Mouse (Mus musculus): ENCODE measurements around the gene Gatb.

Gatb gene

GRCm38 (mm10) chr3:85652727-85653665, 79.1 kb downstream of the Gatb start:
- no peak for DNase-seq (ENCODE audit: extremely low read depth, low read depth, low spot score)

GRCm38 (mm10) chr3:85655538-85655937, 81.6 kb downstream of the Gatb start:
- no peak for DNase-seq (ENCODE audit: extremely low read depth, low read depth, low spot score)

GRCm38 (mm10) chr3:85659681-85660080, 85.8 kb downstream of the Gatb start:
- no peak for DNase-seq (ENCODE audit: extremely low read depth, low read depth, low spot score)

- DNase-seq (ENCODE audit: extremely low read depth, low read depth, low spot score): no peak
Observed at GRCm38 (mm10) chr3:85661926-85662813, 88.3 kb downstream of the Gatb start.

DNA sequence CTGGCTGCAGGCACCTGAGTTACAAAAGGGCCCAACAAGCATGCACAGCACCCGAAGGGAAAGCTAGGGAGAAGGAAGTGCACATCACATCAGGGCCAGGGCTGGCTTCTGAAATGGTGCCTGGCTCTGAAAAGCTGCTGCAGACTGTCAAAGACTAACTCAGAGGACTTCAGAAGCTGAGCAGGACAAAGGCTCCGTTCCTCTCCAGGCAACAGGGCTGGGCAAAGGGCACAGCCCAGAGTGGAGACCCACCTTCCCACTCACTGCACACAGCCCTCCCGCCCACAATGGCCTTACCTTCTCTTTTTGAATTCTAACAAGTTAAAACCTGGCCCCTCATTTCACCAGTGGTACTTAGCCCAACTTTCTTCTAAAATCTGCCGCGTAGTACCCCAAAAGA, 89.9 kb downstream of the Gatb start:
- DNase-seq (ENCODE audit: extremely low read depth, low read depth, low spot score): no peak

DNA sequence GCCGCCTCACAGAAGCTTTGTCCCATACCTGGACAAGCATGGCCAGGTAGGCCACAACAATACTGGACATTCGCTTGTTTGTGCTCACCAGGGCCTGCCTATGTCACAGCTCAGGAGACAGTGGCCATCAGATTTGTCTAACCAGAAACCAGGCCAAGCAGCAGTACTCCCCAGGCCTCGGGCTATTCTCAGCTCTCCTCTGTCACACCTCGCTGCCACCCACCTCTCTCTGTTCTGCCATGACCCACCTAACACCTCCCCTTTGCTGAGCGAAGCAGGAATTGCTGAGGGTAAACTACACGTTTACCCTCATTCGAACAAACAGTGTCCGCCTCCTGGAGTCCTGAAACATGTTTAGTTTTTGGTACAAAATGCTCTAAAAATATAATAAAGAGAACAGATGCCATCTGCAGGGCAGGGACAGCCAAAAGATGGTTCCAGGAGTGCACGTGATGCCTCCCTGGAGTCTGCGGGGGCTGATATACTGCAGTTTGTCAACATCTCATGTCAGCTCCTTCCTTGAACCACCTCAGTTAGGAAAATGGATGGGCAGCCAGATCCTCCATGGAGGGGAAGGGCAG, 90.8 kb downstream of the Gatb start:
- no peak for DNase-seq (ENCODE audit: extremely low read depth, low read depth, low spot score)

DNA sequence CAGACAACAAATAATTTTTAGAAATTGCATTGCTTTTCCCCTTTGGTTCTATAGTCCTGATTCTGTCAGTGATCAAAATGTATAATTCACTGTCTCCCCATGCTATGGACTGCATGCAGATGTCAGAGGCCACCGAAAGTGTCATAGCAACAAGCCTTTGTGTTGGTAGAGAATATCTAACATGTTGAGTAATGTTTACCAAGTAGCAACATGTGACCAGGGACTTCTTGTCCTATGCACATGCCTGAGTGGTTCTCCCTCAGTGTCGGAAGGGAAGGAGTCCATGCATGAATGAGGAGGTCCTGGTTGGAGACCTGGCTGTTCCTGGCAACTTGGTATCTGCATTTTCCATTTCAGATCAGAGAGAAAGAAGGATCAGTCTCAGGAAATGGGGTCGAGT, 92.2 kb downstream of the Gatb start:
- no peak for DNase-seq (ENCODE audit: extremely low read depth, low read depth, low spot score)

- no peak for DNase-seq (ENCODE audit: extremely low read depth, low read depth, low spot score)
Observed at GRCm38 (mm10) chr3:85666736-85667135, 92.8 kb downstream of the Gatb start.

- no peak for DNase-seq (ENCODE audit: extremely low read depth, low read depth, low spot score)
Observed at GRCm38 (mm10) chr3:85667683-85668082, 93.8 kb downstream of the Gatb start.

GRCm38 (mm10) chr3:85669844-85670243, 95.9 kb downstream of the Gatb start:
- DNase-seq (ENCODE audit: extremely low read depth, low read depth, low spot score): no peak

GRCm38 (mm10) chr3:85677133-85677532, 103.2 kb downstream of the Gatb start:
- no peak for DNase-seq (ENCODE audit: extremely low read depth, low read depth, low spot score)

GRCm38 (mm10) chr3:85677952-85678351, 104.0 kb downstream of the Gatb start:
- no peak for DNase-seq (ENCODE audit: extremely low read depth, low read depth, low spot score)

- no peak for DNase-seq (ENCODE audit: extremely low read depth, low read depth, low spot score)
Observed at GRCm38 (mm10) chr3:85679312-85679933, 105.5 kb downstream of the Gatb start.

DNA sequence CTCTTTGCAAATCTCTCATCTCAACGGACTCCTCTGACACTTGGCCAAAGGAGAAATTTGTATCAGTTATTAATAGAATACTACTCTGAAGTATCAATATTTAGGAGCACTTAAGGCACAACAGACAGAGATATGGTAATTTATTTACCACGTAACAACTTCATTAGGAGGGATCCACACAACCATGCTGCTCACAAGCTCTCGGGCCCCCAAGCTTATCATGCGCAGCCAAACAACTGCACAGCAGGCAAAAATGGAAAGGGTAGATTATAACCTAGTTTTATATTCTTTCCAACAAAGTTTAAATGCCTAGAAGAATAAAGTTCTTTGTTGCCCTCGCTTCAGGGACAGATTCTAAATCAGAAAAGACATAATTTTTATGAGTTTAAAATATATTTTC, 106.0 kb downstream of the Gatb start:
- no peak for DNase-seq (ENCODE audit: extremely low read depth, low read depth, low spot score)

GRCm38 (mm10) chr3:85681136-85681535, 107.2 kb downstream of the Gatb start:
- no peak for DNase-seq (ENCODE audit: extremely low read depth, low read depth, low spot score)

DNA sequence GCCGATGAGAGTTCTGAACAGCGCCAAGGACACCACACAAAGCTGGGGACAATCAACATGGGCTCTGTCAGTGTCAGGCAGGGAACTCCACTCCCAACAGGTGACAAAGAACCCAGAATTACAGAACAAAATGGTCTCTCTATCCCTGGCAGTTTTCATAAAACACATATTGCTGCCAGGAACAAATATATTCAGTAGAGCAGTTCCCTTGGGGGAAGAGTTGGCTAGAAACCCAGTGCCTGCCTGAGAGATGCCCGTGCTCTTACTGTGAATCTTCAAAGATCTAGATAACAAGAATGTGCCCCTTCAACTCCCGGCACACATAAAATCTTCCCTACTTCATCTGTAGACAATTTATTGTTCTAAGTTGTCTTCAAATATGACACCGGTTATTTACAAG, 109.7 kb downstream of the Gatb start:
- no peak for DNase-seq (ENCODE audit: extremely low read depth, low read depth, low spot score)

- no peak for DNase-seq (ENCODE audit: extremely low read depth, low read depth, low spot score)
Observed at GRCm38 (mm10) chr3:85685271-85685670, 111.4 kb downstream of the Gatb start.

DNA sequence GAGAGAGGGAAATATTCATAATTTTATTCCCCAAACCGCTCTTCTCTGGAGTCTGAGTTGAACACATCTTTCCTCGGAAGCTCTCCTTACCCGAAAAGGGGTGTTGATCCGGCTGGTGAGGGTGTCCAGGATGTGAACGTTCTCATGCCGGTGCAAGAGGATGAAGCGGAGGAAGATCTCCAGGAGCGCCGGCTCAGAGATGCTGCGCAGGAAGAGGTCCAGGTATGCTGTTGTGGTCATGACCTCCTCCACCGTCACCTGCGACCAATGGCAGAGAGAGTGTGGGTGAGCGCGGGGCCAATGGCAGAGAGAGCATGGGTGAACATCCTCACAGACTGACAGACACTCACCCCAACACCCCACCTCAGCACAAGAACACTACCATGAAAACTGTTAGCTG, 114.4 kb downstream of the Gatb start:
- DNase-seq (ENCODE audit: extremely low read depth, low read depth, low spot score): no peak

GRCm38 (mm10) chr3:85691134-85691533, 117.2 kb downstream of the Gatb start:
- DNase-seq (ENCODE audit: extremely low read depth, low read depth, low spot score): no peak

DNA sequence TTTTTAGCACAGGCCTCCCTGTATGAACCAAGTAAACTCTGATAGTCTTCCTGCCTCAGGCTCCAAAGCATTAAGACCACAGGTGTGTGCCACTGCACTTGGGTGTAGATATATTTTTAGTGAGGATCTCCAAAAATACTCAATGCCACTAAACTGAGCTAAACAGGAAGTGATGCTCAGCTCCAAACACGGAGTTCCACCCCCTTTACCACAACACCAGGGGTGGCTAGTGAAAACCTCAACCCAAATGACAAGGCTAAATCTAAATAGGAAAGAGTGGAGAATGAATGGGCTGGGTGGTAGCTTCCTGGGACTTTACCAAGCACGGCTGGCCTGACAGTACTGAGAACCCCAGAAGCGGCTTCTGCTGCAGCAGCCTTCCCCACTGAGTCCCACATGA, 119.1 kb downstream of the Gatb start:
- no peak for DNase-seq (ENCODE audit: extremely low read depth, low read depth, low spot score)

- no peak for DNase-seq (ENCODE audit: extremely low read depth, low read depth, low spot score)
Observed at GRCm38 (mm10) chr3:85695056-85695455, 121.1 kb downstream of the Gatb start.
